Mouse (Mus musculus): Measurements from ENCODE around the gene Cnpy4. TPM values are rescaled to one million over a fixed set of nuclear protein-coding genes. Genes with fewer than 3 reads are reported as not detected.

Gene Cnpy4
- total and polyA plus RNA-seq, 3 experiments: 7.8 to 12.1 TPM; not detected in 1

GRCm38 (mm10) chr5:138229511-138229910 is 42.2 kb downstream of the Cnpy4 start:
- peak; percentile 57 for DNase-seq (ENCODE audit: low read depth, low spot score)
- Histone ChIP-seq H3K36me3 (ENCODE audit: control insufficient read depth in 1 of 2, insufficient read depth in 2 of 2, low read length in 2 of 2) (peaks cover 0 to 17% of the 10 kb centered on the region in 2 experiments; a peak in 2 of 4 replicates), H3K79me2 (ENCODE audit: control insufficient read depth, insufficient read depth, low read length, poor library complexity) (no peaks in the 10 kb centered on the region), H3K9me3 (replicated peaks; ENCODE audit: insufficient read depth, low read length) (no peaks in the 10 kb centered on the region), H3K9ac (ENCODE audit: control insufficient read depth, low read depth, low read length, poor library complexity, severe bottlenecking) (no peak overlapping the region), H3K4me1 (ENCODE audit: control insufficient read depth in 1 of 2, insufficient read depth in 2 of 2, low read length in 2 of 2) (peaks cover 10 to 17% of the 10 kb centered on the region in 2 experiments), H3K4me3 (ENCODE audit: control insufficient read depth in 1 of 2, insufficient read depth in 1 of 2, low read depth in 2 of 2, low read length in 2 of 2) (no peak overlapping the region), H3K27me3 (ENCODE audit: control insufficient read depth in 1 of 2, insufficient read depth in 2 of 2, low read length in 2 of 2) (no peaks in the 10 kb centered on the region), H3K27ac (ENCODE audit: control insufficient read depth, low read depth, low read length) (no peak overlapping the region)
- TF ChIP-seq NELFE (IDR thresholded peaks at IDR 0.05; ENCODE audit: low read depth, low read length) (0 out of 2 replicates have a peak, but pooled peaks have one; percentile 15), TAL1 (IDR thresholded peaks at IDR 0.05; ENCODE audit: low read length) (no peak), JUND (IDR thresholded peaks at IDR 0.05; ENCODE audit: low read depth, low read length) (no peak), ZC3H11A (IDR thresholded peaks at IDR 0.05; ENCODE audit: low read depth, low read length) (no peak), ZMIZ1 (IDR thresholded peaks at IDR 0.05; ENCODE audit: low read depth, low read length) (no peak)

- H3K4me3 ChIP-seq (ENCODE audit: control insufficient read depth in 1 of 2, insufficient read depth in 1 of 2, low read depth in 2 of 2, low read length in 2 of 2): no peak overlapping the region
- no peaks in the 10 kb centered on the region for H3K9me3 ChIP-seq (replicated peaks; ENCODE audit: insufficient read depth, low read length)
- no peak overlapping the region for H3K27ac ChIP-seq (ENCODE audit: control insufficient read depth, low read depth, low read length)
- no peaks in the 10 kb centered on the region for H3K79me2 ChIP-seq (ENCODE audit: control insufficient read depth, insufficient read depth, low read length, poor library complexity)
- H3K9ac ChIP-seq (ENCODE audit: control insufficient read depth, low read depth, low read length, poor library complexity, severe bottlenecking): no peak overlapping the region
- DNase-seq (ENCODE audit: low read depth, low spot score): no peak
- peaks cover 2 to 4% of the 10 kb centered on the region in 2 experiments; a peak in 1 of 4 replicates for H3K4me1 ChIP-seq (ENCODE audit: control insufficient read depth in 1 of 2, insufficient read depth in 2 of 2, low read length in 2 of 2)
- H3K27me3 ChIP-seq (ENCODE audit: control insufficient read depth in 1 of 2, insufficient read depth in 2 of 2, low read length in 2 of 2): no peaks in the 10 kb centered on the region; a peak in 1 of 4 replicates
- no peak for TF ChIP-seq ZC3H11A (IDR thresholded peaks at IDR 0.05; ENCODE audit: low read depth, low read length)
- no peak for TF ChIP-seq RCOR1 (IDR thresholded peaks at IDR 0.05; ENCODE audit: low read depth, low read length)
- no peak for TF ChIP-seq MAX (IDR thresholded peaks at IDR 0.05; ENCODE audit: low read length)
- no peak for TF ChIP-seq MAFK (IDR thresholded peaks at IDR 0.05; ENCODE audit: borderline replicate concordance, low read depth, low read length)
- TF ChIP-seq CHD1 (IDR thresholded peaks at IDR 0.05; ENCODE audit: low read depth, low read length): no peak
- no peak for TF ChIP-seq NELFE (IDR thresholded peaks at IDR 0.05; ENCODE audit: low read depth, low read length)
- TF ChIP-seq GATA1 (IDR thresholded peaks at IDR 0.05; ENCODE audit: low read depth, low read length): no peak
- no peak for TF ChIP-seq MXI1 (IDR thresholded peaks at IDR 0.05; ENCODE audit: low read depth, low read length)
- TF ChIP-seq E2F4 (IDR thresholded peaks at IDR 0.05; ENCODE audit: borderline replicate concordance, low read depth, low read length): no peak
- no peak for TF ChIP-seq JUND (IDR thresholded peaks at IDR 0.05; ENCODE audit: low read depth, low read length)
- TF ChIP-seq TBP (IDR thresholded peaks at IDR 0.05; ENCODE audit: low read depth, low read length): no peak
- TF ChIP-seq MYC (IDR thresholded peaks at IDR 0.05; ENCODE audit: low read depth, low read length): no peak
- no peak for TF ChIP-seq ZKSCAN1 (IDR thresholded peaks at IDR 0.05; ENCODE audit: low read depth, low read length)
- peaks cover 0 to 3% of the 10 kb centered on the region in 2 experiments; a peak in 1 of 4 replicates for H3K36me3 ChIP-seq (ENCODE audit: control insufficient read depth in 1 of 2, insufficient read depth in 2 of 2, low read length in 2 of 2)
Observed at GRCm38 (mm10) chr5:138233778-138234177, 46.5 kb downstream of the Cnpy4 start.

DNA sequence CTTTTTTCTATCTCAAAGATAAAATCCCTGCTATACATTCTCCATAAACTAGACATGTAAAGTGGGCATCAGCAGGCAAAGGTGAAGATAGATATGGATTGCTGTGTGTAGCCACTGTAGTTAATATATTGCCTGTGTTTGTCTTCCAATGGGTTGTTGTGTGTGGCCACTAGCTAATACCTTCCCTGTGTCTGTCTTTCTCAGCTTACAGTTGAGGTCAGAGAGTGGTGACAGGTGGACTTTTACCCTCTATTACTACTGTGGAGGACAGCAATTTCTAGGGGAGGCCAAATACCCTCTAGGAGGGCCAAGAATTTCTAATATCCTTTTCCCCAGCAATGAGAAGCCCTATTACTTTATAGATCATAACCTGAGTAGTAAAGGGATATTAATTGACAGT is 46.9 kb downstream of the Cnpy4 start:
- Histone ChIP-seq H3K4me3 (ENCODE audit: control insufficient read depth in 1 of 2, insufficient read depth in 1 of 2, low read depth in 2 of 2, low read length in 2 of 2) (no peak overlapping the region), H3K27ac (ENCODE audit: control insufficient read depth, low read depth, low read length) (no peak overlapping the region), H3K4me1 (ENCODE audit: control insufficient read depth in 1 of 2, insufficient read depth in 2 of 2, low read length in 2 of 2) (peaks cover 0 to 3% of the 10 kb centered on the region in 2 experiments; a peak in 1 of 4 replicates), H3K79me2 (ENCODE audit: control insufficient read depth, insufficient read depth, low read length, poor library complexity) (no peaks in the 10 kb centered on the region), H3K27me3 (ENCODE audit: control insufficient read depth in 1 of 2, insufficient read depth in 2 of 2, low read length in 2 of 2) (no peaks in the 10 kb centered on the region; a peak in 1 of 4 replicates), H3K36me3 (ENCODE audit: control insufficient read depth in 1 of 2, insufficient read depth in 2 of 2, low read length in 2 of 2) (peaks cover 0 to under 1% of the 10 kb centered on the region in 2 experiments; a peak in 1 of 4 replicates), H3K9me3 (replicated peaks; ENCODE audit: insufficient read depth, low read length) (no peaks in the 10 kb centered on the region), H3K9ac (ENCODE audit: control insufficient read depth, low read depth, low read length, poor library complexity, severe bottlenecking) (no peak overlapping the region)
- TF ChIP-seq USF2 (IDR thresholded peaks at IDR 0.05; ENCODE audit: borderline replicate concordance in 1 of 2, insufficient read depth in 1 of 2, low read depth in 1 of 2, low read length in 2 of 2): no peak
- no peak for TF ChIP-seq POLR2AphosphoS2 (IDR thresholded peaks at IDR 0.05; ENCODE audit: low read length)
- no peak for TF ChIP-seq ZKSCAN1 (IDR thresholded peaks at IDR 0.05; ENCODE audit: low read depth, low read length)
- no peak for TF ChIP-seq ELF1 (IDR thresholded peaks at IDR 0.05; ENCODE audit: low read depth, low read length)
- no peak for TF ChIP-seq E2F4 (IDR thresholded peaks at IDR 0.05; ENCODE audit: borderline replicate concordance, low read depth, low read length)
- no peak for TF ChIP-seq MYB (IDR thresholded peaks at IDR 0.05; ENCODE audit: low read depth, low read length)
- TF ChIP-seq TAL1 (IDR thresholded peaks at IDR 0.05; ENCODE audit: low read length): no peak
- no peak for DNase-seq (ENCODE audit: low read depth, low spot score)

Measured in MEL (cell line).